Mouse (Mus musculus) cerebellum, adult 2 months (tissue): ENCODE measurements around the gene Nt5c2.

Source experiments
- CTCF ChIP-seq: fragments of 200-500 bp; IDR thresholded peaks from 2 replicates; pipeline ENCODE4 v1.5.1; 2011; ENCODE audit warnings: low read depth, mild to moderate bottlenecking, control low read depth, low read length, moderate library complexity, borderline replicate concordance; ENCODE audit not compliant: insufficient read depth
- POLR2A ChIP-seq: fragments of 200-500 bp; IDR thresholded peaks from 2 replicates; pipeline ENCODE4 v1.6.1; 2011; ENCODE audit warnings: low read length, control low read depth, borderline replicate concordance; ENCODE audit not compliant: insufficient read depth

DNA sequence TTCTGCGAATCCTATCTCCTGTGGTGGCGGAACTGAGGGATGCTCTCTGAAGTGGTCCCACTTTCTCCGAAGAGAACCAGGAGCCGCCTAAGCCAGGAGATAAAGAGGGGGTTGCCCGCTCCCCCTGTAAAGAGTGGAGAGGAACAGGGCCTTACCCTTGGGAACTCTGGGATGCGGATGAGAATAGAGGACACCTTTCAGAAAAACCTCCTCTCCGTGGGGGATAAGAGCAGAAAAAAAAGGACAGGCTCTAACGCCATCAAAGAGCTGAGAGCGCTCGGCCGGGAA lies 850 bp downstream of the Nt5c2 start:
- TF ChIP-seq POLR2A (no peak), CTCF (no peak)
